Mouse (Mus musculus) limb, embryonic 10.5 days (tissue): Measurements from ENCODE around the gene Krtap2-4. TPM values are rescaled to one million over a fixed set of nuclear protein-coding genes. Genes with fewer than 3 reads are reported as not detected.
"Not testable (repeated sequence)": the region's sequence is repeated elsewhere in the genome, so short reads cannot be mapped to it uniquely, and the experiment has no call there.

Source experiments
- DNase-seq: peaks from one replicate; pipeline ENCODE4 v3.0.0-alpha.2; 2017; ENCODE audit warnings: low spot score
- H3K27ac ChIP-seq: fragments of 300-500 bp; sonication (generic); 2 replicates; pipeline ENCODE4 v1.5.1; 2016; ENCODE audit warnings: mild to moderate bottlenecking
- H3K27me3 ChIP-seq: fragments of 300-500 bp; sonication (generic); 2 replicates; pipeline ENCODE4 v1.6.1; 2016; ENCODE audit warnings: low read depth, mild to moderate bottlenecking; ENCODE audit not compliant: poor library complexity, severe bottlenecking
- H3K36me3 ChIP-seq: fragments of 300-500 bp; sonication (generic); 2 replicates; pipeline ENCODE4 v1.6.1; 2016; ENCODE audit warnings: mild to moderate bottlenecking, moderate library complexity
- H3K4me1 ChIP-seq: fragments of 300-500 bp; sonication (generic); 2 replicates; pipeline ENCODE4 v1.6.1; 2016
- H3K4me3 ChIP-seq: fragments of 300-500 bp; sonication (generic); 2 replicates; pipeline ENCODE4 v1.5.1; 2016; ENCODE audit warnings: mild to moderate bottlenecking, moderate library complexity
- H3K9me3 ChIP-seq: fragments of 300-500 bp; sonication (generic); replicated peaks from 2 replicates; pipeline ENCODE4 v1.6.1; 2016; ENCODE audit warnings: mild to moderate bottlenecking
- WGBS: fragments of 180-500 bp; shearing (Covaris S2); methylation state at CpG from one replicate; pipeline ENCODE4 v1.1.7; 2016; 5-methylcytosine and 5-hydroxymethylcytosine counted together
- polyA plus RNA-seq: library from polyadenylated mRNA; unstranded; fragments of >200 nt; fragmentation: Nextera tagmentation; extraction: Ambion mirVana; gene quantifications from 2 replicates; pipeline ENCODE4 v1.2.1, GENCODE M21; 2016

Gene Krtap2-4
- polyA plus RNA-seq: not detected in 2 replicates

DNA sequence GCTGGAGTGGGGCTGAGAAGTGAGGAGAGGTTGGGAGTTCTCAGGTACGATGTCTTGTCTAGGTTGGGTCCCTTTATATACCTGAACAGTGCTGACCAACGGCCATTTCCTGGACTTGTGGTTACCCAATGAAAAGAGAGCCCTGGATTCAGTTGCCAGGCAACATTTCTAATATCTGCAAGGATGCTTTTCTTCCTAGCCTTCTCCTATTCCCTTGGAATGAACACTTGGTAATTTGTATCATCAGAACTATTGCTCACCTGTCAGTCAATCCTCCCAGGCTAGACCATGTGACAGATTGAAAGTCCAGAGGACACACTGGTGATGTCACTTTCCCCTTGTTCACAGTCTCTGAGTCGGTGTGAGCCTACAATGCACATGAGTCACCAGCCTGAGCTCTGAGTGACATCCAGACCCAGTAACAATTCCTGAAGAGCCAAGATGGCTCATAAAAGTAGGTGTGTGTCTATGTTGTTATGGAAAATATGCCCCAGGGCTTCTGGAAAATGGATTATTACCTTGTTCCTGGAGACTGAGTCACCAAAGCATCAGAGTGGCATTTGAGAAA is at the start of gene Krtap2-4:
TSS of gene Krtap2-4 (minus strand) at position 51 of the 568 bp plus-strand sequence.
- no peak for DNase-seq
- 80% methylated on average over 3 of the region's 3 CpGs for WGBS
- H3K36me3 ChIP-seq: no peaks in the 10 kb centered on the region
- no peak within 1 kb of the TSS for H3K27ac ChIP-seq
- no peaks in the 10 kb centered on the region for H3K4me1 ChIP-seq
- H3K9me3 ChIP-seq: no peaks in the 10 kb centered on the region
- no peak within 1 kb of the TSS for H3K4me3 ChIP-seq
- no peaks in the 10 kb centered on the region for H3K27me3 ChIP-seq

DNA sequence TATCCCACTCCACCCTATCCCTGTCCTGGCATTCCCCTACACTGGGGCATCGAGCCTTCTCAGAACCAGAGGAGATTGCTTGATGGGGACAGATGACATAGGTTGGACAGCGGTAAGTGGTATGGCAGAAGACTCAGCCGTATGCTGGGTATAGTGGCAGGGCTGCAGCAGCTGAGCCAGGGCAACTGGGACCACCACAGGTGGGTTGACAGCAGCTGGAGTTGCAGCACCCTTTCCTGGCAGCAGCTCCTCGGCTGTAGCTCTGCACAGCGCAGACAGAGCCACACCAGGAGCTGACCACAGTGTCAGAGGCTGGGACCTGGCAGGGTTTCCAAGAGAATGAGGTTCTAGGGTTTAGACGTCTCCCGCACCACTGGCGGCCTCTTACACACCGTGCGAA is 48.2 kb upstream of the Krtap2-4 start:
- no peak overlapping the region for H3K4me3 ChIP-seq
- no peaks in the 10 kb centered on the region for H3K27me3 ChIP-seq
- 87% methylated on average over 10 of the region's 10 CpGs for WGBS
- DNase-seq: no peak
- H3K36me3 ChIP-seq: no peaks in the 10 kb centered on the region
- H3K4me1 ChIP-seq: no peaks in the 10 kb centered on the region
- H3K27ac ChIP-seq: no peak overlapping the region
- H3K9me3 ChIP-seq: no peaks in the 10 kb centered on the region

DNA sequence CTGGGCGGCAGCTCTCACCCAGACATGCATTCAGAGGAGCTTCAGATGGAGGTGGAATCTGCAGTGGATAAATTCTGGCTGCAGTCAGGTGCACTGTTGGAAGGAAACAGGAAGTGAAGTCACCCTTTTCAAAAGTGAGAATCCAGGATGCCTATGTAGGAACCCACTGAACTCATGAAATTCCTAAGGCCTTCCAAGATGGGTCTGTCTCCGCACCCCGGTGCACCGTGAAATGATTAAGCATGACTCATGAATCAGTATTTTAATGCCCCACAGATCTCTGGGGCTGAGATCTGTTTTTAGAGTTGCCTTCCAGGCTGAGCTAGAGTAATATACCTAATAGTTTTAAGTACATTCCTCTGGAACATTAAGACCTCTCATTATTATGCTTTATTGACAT is 44.6 kb upstream of the Krtap2-4 start:
- Histone ChIP-seq H3K27me3 (no peaks in the 10 kb centered on the region), H3K4me1 (no peaks in the 10 kb centered on the region), H3K4me3 (no peak overlapping the region), H3K27ac (no peak overlapping the region), H3K36me3 (no peaks in the 10 kb centered on the region), H3K9me3 (no peaks in the 10 kb centered on the region)
- WGBS: 91% methylated on average over 4 of the region's 4 CpGs
- DNase-seq: no peak

DNA sequence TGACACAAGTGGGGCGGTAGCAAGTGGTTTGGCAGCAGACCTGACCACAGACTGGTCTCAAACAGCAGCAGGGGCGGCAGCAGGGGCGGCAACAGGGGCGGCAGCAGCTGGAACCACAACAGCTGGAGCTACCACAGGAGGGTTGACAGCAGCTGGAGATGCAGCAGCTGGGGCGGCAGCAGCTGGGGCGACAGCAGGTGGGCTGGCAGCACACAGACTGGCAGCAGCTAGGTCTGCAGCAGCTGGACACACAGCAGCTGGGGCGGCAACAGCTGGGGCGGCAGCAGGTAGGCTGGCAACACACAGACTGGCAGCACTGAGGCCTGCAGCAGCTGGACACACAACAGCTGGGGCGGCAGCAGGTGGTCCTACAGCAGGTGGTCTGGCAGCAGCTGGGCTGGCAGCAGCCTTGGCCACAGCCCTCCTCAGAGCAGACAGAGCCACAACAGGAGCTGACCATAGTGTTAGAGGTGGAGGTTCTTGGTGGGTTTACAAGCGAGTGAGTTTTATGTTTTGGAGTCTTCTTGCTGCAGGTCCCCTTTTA is 43.9 kb upstream of the Krtap2-4 start, which contains the start of gene Gm11563:
TSS of gene Gm11563 (minus strand) at position 494 of the 544 bp plus-strand sequence.
- H3K27ac ChIP-seq, H3K4me3 ChIP-seq, H3K27me3 ChIP-seq, H3K9me3 ChIP-seq, H3K36me3 ChIP-seq, DNase-seq, H3K4me1 ChIP-seq: not testable (repeated sequence)
- 62% methylated on average over 10 of the region's 10 CpGs for WGBS

DNA sequence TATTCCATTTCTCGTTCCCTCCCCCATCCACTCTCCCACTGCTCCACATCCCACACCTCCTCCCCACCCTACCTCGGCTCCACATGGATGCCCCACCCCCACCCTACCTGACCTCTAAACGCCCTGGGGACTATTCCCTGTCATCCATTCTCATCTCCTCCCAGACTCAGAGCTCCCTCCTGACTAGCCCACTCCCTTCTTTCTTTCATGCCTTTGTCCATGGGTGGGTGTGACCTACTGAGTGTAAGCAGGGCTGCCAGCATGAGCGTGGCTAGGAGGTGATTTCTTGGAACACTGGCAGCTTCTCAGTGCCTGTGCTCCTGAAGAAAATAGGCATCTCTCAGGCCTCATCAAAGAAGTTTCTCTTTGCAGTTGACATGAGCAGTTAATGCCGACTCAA is 42.4 kb upstream of the Krtap2-4 start:
- no peak for DNase-seq
- Histone ChIP-seq H3K27ac (no peak overlapping the region), H3K36me3 (no peaks in the 10 kb centered on the region), H3K9me3 (no peaks in the 10 kb centered on the region), H3K4me1 (no peaks in the 10 kb centered on the region), H3K4me3 (no peak overlapping the region), H3K27me3 (no peaks in the 10 kb centered on the region)
- 54% methylated on average over 5 of the region's 5 CpGs for WGBS

DNA sequence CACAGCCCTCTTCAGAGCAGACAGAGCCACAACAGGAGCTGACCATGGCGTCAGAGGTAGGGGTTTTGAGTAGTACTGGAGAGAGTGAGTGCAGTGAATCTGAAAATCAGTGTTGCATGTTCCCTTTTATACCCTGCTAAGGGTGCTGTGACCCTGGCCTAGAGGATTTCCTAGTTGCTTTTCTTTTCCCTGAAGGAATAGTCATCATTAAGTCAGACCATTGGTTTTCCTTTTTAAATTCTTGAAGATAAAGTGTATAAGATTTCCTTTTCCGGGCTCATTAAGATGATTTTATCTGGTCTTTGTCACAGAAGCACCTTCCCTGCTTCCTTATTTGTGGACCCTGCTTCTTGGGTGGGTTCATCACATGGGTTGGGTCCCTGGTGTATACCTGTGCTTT is 35.5 kb upstream of the Krtap2-4 start, which contains the start of gene Gm11555:
TSS of gene Gm11555 (minus strand) at position 101 of the 400 bp plus-strand sequence.
- H3K27me3 ChIP-seq: no peaks in the 10 kb centered on the region

DNA sequence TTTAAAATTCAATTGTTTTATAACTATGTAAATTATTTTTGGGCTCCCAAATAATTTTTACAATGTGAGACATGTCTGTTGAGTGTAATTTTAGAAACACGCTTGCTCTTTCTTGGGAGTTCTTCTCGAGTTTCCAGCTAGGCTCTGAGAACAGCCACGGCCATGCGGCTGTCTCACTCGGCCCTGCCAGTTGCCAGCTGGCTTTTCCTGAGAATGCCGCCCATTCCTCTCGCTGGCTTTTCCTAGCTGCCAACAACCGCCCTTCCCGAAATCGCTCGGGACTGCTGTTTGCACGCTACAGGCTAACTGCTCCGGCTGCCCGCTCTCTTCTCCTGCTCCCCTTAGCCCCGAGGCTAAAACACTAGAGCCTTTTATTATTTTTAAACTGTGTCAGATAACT is 31.8 kb upstream of the Krtap2-4 start:
- Histone ChIP-seq H3K27ac (no peak overlapping the region), H3K9me3 (no peaks in the 10 kb centered on the region), H3K27me3 (no peaks in the 10 kb centered on the region), H3K4me3 (no peak overlapping the region), H3K4me1 (no peaks in the 10 kb centered on the region), H3K36me3 (no peaks in the 10 kb centered on the region)
- DNase-seq: no peak
- WGBS: 89% methylated on average over 15 of the region's 15 CpGs

More for the DNA sequence above, 35.5 kb upstream of the Krtap2-4 start, which contains the start of gene Gm11555:
- H3K4me1 ChIP-seq: no peaks in the 10 kb centered on the region
- H3K27ac ChIP-seq: no peak within 1 kb of the TSS
- DNase-seq: no peak
- WGBS: 83% methylated on average over 2 of the region's 2 CpGs
- no peak within 1 kb of the TSS for H3K4me3 ChIP-seq
- H3K36me3 ChIP-seq: no peaks in the 10 kb centered on the region
- H3K9me3 ChIP-seq: no peaks in the 10 kb centered on the region

DNA sequence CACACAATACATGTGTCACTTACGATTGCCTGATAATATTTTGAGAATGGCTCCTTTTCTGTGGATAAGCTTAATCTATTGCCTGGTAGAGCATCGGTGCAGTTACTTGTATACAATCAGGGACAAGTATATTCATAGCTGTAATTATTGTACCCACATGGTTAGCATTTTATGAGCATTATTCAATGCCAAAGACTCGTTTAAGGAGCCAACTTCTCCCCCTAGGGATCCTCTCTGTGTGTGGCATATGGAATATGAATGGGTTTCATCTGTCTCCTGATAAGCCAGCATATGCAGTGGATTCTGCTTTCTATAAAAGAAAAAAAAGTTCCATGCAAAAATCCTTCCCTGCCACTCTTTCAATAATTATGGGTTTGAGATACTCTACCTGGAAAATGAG is 29.7 kb upstream of the Krtap2-4 start:
- H3K27me3 ChIP-seq: no peaks in the 10 kb centered on the region
- H3K4me1 ChIP-seq: peaks cover 4% of the 10 kb centered on the region; the same call in 1 of the 2 replicates
- no peaks in the 10 kb centered on the region for H3K9me3 ChIP-seq
- no peaks in the 10 kb centered on the region for H3K36me3 ChIP-seq
- DNase-seq: no peak
- H3K4me3 ChIP-seq: no peak overlapping the region
- no peak overlapping the region for H3K27ac ChIP-seq
- WGBS: 75% methylated on average over 3 of the region's 3 CpGs

DNA sequence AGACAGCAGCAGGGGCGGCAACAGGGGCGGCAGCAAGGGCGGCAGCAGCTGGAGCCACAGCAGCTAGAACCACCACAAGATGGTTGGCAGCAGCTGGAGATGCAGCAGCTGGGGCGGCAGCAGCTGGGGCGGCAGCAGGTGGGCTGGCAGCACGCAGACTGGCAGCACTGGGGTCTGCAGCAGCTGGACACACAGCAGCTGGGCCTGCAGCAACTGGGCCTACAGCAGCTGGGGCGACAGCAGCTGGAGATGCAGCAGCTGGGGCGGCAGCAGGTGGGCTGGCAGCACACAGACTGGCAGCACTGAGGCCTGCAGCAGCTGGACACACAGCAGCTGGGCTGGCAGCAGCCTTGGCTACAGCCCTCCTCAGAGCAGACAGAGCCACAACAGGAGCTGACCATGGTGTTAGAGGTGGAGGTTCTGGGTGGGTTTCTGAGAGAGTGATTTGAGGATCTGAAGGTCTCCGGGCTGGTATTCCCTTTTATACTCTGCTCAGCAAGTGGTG is 29.0 kb upstream of the Krtap2-4 start, which contains the start of gene Krtap4-7:
TSS of gene Krtap4-7 (minus strand) at position 455 of the 505 bp plus-strand sequence.
- not testable (repeated sequence) for H3K9me3 ChIP-seq, H3K27me3 ChIP-seq, H3K4me3 ChIP-seq, H3K4me1 ChIP-seq, H3K27ac ChIP-seq, DNase-seq, H3K36me3 ChIP-seq
- WGBS: 79% methylated on average over 9 of the region's 9 CpGs

DNA sequence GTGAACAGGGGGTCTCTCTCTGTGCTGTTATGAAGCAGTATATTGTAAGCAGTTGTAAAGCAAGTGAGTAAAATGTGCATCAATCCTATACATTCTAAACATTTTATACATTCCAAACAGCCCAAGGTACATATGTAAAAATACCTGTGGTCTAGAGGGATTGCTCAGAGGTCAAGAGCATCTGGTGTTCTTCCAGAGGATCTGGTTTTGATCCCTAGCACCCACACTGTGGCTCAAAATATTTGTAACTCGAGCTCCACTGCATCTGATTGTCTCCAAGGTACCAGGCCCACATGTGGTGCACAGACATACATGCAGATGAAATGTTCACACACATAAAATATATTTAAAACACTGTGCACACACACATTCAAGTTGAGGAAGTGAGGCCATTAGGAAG is 26.3 kb upstream of the Krtap2-4 start:
- H3K4me3 ChIP-seq: no peak overlapping the region
- no peak for DNase-seq
- no peaks in the 10 kb centered on the region for H3K36me3 ChIP-seq
- WGBS: 50% methylated on average over 1 of the region's 1 CpGs
- no peaks in the 10 kb centered on the region for H3K27me3 ChIP-seq
- no peak overlapping the region for H3K27ac ChIP-seq
- no peaks in the 10 kb centered on the region for H3K9me3 ChIP-seq
- peaks cover 4% of the 10 kb centered on the region; the same call in 1 of the 2 replicates for H3K4me1 ChIP-seq

DNA sequence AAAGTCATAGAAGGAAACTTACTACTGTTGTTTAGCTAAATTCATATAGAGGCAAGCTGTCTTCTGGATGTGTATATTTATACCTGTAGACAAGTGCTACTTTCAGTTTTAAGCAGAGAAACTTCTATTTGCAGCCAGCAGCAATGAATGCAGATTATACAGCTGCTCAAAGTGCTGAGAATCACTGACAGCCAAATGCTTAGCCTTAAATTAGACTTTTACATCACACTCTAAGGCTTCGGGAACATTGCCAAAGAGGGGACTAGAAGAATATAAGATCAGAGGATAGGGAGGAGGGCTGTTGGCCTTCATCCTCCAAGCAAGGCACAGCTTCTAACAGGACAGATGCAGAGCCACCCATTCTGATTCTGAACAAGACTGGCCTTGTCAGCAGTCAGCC is 22.4 kb upstream of the Krtap2-4 start:
- no peak overlapping the region for H3K27ac ChIP-seq
- H3K9me3 ChIP-seq: no peaks in the 10 kb centered on the region
- H3K36me3 ChIP-seq: no peaks in the 10 kb centered on the region
- WGBS: 81% methylated on average over 1 of the region's 1 CpGs
- peaks cover 6% of the 10 kb centered on the region for H3K4me1 ChIP-seq
- H3K27me3 ChIP-seq: no peaks in the 10 kb centered on the region
- no peak overlapping the region for H3K4me3 ChIP-seq
- no peak for DNase-seq

DNA sequence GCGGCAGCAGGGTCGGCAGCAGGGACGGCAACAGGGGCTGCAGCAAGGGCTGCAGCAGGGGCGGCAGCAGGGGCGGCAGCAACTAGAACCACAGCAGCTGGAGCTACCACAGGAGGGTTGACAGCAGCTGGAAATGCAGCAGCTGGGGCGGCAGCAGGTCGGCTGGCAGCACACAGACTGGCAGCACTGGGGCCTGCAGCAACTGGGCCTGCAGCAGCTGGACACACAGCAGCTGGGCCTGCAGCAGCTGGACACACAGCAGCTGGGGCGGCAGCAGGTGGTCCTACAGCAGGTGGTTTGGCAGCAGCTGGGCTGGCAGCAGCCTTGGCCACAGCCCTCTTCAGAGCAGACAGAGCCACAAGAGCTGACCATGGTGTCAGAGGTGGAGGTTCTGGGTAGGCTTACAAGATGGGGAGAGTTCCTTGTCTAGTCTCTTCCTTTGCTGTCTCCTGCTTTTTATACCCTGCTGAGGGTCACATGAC is 20.0 kb upstream of the Krtap2-4 start, which contains the start of gene Krtap4-2:
TSS of gene Krtap4-2 (minus strand) at position 432 of the 482 bp plus-strand sequence.
- H3K4me1 ChIP-seq: peaks cover 2% of the 10 kb centered on the region; the same call in 1 of the 2 replicates
- WGBS: 46% methylated on average over 8 of the region's 8 CpGs
- DNase-seq: no peak
- H3K27me3 ChIP-seq: no peaks in the 10 kb centered on the region
- no peaks in the 10 kb centered on the region for H3K9me3 ChIP-seq
- no peak within 1 kb of the TSS for H3K27ac ChIP-seq
- no peak within 1 kb of the TSS for H3K4me3 ChIP-seq
- no peaks in the 10 kb centered on the region for H3K36me3 ChIP-seq

DNA sequence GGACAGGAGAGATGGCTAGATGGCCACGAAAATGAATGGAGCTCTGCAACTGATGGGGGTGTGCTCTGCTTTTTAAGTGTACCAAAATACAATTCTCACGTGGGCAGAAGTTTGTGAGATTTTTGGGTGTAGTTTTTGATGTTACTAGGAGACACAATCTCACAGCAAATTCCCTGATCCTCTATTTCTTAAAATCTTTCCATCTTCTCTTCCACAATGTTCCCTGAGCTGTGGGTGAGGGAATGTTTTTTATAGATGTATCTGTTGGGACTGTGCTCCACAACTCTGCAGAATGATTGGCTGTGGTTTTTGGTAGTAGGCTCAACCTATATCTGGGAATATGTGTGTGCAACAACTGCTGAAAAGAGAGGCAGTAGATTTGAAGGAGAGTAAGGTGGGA is 18.6 kb upstream of the Krtap2-4 start:
- Histone ChIP-seq H3K36me3 (no peaks in the 10 kb centered on the region), H3K4me1 (peaks cover 2% of the 10 kb centered on the region; the same call in 1 of the 2 replicates), H3K27me3 (no peaks in the 10 kb centered on the region), H3K9me3 (no peaks in the 10 kb centered on the region), H3K27ac (no peak overlapping the region), H3K4me3 (no peak overlapping the region)
- WGBS: 75% methylated on average over 2 of the region's 2 CpGs
- DNase-seq: no peak
